Mouse (Mus musculus) mouse embryonic stem cell (cell line): ENCODE data around the gene Isoc2a.

ENCODE experiments used
- in situ Hi-C, 2 experiments: fragments of 300-500 bp; cut with MboI; formaldehyde crosslinking; loops; 1 replicate in 1 of 2; 3 replicates in 1 of 2; pipeline ENCODE4 v1.14.3; 2019 to 2020; ENCODE audit warnings: low sequenced_read_pairs in 2 of 2, low pct_unique_long_range_greater_than_20kb in 1 of 2, mixed read lengths in 1 of 2; ENCODE audit not compliant: unreplicated experiment in 1 of 2

Isoc2a gene

DNA sequence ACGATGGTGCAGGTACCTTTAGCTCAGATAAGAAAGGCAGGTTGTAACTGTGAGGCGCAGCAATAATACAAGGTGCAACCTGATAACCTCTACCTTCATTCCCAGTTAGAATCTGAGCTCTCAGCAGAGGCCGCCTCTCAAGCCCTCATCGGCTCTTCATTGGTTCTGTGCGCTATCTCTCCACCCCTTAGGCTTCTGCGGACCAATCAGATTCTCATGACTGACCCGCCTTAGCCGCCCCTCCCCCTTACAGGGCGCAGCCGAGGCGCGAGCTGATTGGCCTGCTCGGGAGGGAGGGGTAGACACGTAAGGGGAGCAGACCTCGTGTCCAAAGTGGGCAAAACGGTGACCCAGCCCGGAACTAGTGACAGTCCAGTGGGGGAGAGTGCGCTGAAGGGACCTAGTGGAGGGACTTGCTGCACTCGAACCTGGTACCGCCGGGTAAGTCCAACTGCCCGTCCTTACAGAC, at the start of gene Isoc2a:
Gene Isoc2a (plus strand): TSS at position 401 of the 469 bp plus-strand sequence.
- in situ Hi-C loops, result no loop called here

DNA sequence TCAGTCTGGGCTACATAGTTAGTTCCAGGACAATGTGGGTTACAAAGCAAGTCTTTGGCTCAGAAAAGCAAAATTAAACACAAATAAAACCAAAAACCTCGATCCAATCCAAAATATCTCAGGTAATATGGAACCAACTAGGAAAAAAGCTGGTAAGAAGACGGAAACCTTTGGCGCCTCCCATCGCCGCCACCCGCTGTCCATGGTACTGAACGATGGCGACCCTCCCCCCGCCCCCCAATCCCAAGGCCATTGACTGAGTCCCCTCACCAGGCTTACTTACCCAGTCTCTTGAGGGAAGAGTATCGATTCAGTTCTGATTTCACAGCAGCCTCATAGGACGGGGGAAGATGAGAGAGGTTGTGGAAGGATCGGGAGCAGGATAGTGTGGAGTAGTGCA, 46.5 kb upstream of the Isoc2a start:
- in situ Hi-C loops, result no loop called here

DNA sequence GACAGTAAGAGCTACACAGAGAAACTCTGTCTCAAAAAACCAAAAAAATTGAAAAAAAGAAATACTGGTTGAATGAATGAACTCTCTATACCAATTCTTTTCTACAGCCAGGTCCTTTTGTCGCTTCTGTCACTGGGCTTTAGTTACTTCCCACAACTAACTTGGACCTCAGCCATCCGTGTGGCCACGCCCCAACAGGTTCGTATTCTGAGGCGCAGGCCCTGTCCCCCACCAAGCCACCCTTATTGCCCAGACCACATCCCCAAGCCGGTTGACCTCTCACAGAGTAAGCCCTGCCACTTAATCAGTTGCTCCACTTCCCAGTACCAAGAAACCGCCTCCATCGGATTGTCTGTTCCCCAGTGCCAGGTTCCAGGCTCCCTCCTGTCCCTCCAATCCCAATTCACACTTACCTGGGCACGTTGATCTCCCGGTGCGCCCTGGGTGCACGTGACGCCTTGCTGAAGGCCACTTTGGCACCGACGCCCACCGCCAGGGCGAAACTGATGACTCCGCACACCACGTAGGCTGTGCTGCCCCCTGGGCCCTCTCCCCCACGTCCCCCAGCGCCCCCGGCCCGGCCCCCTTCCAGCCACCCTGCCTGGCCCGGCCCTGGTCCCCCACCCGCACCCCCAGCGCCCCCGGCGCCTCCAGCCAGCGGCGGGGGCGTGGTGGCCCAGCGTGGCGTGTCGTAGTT, 41.2 kb upstream of the Isoc2a start:
- in situ Hi-C loops, result no loop called here

DNA sequence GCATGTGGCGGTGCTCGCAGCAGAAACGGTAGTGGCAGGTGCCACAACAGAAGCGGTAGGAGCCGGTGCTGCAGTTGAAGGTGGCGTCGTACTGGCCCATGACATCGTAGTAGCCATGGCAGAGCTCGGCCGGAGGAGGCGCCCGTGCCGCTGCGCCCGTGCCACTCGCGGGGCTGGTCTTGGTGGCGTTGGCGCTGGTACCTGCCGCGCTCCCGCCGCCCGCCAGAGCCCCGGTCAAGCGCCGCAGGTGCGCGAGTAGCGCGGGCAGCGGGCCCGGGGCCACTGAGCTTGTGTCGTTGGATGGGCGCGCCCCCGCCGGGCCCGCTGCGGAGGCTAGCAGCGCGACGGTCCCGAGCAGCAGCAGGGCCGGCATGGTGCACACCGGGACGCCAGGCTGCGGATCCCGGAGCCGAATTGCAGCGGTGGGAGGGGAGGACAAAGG, 40.6 kb upstream of the Isoc2a start:
- in situ Hi-C loops, result no loop called here

DNA sequence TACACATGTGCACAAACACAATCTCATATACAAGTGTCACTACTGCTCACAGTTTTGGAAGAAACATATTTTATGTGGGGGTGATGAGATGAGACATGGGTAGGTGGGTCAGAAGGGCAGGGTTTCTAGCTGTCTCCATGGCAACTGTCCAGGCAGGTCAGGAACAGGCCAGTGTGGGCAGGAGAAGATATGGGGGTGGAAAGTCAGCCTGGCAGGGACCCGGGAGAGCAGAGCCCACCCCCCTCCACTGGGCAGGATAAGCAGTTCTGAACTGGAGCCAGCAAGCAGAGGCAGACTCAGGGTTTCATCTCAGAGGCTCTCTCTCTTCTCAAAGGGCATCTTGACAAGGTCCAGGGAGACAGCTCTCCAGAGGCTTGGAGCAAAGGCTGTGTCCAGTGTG, 39.3 kb upstream of the Isoc2a start:
- in situ Hi-C loops, result no loop called here

DNA sequence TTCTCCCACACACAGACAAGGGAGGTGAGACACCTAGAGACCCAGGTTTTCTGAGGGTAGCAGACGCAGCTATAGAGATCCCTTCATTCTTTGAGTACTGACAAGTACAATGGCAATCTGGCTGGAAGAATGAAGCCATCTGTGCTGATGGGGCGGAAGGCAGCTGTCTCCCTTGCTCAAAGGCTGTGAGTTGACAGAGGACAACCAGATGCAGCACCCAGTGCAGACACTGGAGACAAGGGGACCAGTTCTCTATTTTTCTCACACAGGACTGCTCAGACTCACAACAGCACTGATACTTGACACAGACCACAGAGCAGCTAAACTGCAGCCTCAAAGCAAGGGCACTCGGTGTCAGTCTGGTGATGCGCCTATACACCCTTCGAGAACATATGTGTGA, 34.9 kb upstream of the Isoc2a start:
- in situ Hi-C loops, result no loop called here

DNA sequence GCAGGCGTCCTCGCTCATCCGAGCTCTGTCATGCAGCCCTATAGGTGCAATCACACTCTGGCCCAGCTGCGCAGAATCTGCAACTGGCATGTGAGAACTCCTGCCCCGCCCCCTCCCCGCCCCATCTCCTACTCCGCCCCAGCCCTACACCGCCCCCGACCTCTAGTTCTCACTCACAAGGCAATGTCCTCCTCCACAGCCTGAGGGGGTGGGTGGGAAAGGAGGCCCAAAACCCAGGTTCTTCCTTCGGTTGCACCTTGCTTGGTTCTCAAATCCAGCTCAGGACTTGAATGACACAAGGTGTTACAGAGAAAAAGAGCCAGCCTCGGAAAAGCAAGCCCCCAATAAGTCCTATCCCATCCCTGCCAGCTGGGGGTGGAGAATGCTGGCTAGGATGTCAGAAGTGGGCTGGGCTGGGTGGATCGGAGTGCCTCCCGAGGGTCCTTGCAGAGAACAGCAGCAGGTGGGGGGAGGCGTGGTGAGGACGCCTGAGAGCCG, 34.3 kb upstream of the Isoc2a start:
- in situ Hi-C loops, result no loop called here

DNA sequence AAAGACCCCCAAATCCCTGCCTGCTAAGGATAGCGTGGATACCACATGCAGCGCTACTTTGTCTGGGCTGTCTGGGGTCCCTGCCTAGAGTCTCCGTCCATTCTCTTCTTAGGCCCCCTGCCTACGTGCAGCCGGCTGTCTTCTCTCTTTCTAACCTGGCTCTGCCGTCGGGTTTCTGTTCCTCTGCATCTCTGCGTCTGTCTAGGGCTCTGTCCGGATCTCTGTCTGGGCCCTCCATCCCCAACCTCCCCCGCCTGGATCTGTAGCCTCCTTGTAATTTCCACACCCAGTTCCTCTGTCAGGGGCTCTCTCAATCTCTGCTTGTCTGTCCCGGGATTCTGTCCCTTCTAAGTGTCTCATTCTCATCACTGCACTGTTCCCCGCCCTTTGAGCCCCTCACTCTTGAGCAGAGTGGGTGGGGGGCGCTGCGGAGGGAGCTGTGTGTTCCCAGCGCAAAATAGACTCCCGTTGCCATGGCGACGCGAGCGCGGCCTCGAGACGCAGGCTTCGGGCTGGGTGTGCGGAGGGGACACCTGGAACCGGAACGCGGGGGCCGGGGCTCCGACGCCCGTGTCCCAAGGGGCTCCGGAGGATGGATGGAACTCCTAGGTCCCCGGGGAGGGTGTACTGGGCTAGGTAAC, 33.2 kb upstream of the Isoc2a start:
- in situ Hi-C loops, result no loop called here

DNA sequence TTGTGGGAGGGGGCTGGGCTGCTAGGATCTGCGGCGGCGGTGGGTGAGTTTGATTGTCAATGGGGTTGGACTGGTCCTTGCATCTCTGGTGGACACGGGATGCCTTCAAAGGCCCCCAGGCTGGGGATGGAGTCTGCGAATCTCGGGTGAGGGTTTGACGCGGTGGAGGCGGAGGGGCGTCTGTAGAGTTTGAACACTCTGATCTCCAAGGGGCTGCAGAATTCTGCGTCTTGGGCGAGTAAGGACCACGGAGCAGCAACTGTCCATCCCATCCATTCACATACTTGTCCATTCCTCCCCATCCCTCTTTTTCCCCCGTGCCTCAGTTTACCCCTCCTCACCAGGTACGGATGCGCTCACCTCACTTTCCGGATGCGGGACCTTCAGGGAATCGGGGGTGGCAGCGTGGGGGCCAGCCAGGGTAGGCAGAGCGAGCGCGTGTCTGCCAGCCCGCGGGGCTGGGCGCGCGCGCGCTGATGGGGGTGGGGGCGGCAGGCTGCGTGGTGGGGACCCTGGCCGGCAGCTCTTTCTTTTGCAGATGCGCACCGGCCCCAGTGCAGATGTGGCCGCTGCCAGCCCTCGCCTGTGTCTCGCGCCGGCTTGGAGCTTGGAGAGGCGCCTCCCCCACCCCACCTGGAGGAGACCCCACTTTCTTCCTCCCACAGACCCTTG, 32.6 kb upstream of the Isoc2a start, which contains the start of gene Shisa7:
Gene Shisa7 (minus strand): TSS at position 452 of the 672 bp plus-strand sequence.
- in situ Hi-C loops, result no loop called here

DNA sequence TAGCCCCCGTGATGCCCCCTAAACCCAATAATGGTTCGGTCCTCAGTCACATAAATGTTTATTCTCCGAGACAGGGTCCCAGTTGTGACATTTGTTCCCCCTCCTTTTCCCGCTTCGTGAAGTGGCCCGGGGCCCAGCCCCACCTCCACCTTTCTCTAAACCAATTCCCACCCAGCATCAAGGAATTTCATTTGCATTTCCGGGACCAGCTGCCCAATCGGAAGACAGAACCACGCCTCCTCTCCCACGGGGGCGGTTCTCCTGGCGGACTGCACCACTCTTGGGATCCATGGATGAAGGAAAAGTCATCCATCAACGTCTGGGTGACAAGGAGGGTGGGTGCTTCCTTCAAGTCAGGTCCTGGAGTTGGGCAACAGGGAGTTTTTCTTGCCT, 32.0 kb upstream of the Isoc2a start:
- in situ Hi-C loops, result no loop called here

DNA sequence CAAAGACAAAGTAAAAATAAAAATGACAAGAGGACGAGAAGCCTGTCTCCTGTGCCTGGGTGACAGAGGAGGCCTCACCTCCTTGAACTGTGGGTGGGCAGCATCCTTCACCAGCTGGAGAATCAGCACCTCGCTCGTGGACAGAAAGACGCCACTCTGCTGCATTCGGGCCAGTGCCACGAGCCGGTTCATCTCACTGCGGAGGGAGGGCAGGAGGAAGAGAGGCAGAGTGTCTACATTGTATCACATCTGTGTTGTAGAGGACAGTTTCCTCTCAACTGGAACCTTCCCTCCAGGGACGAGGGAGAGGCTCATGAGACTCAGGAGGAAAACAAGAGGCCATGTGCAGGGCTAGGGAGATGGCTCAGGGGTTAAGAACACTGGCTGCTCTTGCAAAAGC, 27.6 kb upstream of the Isoc2a start:
- in situ Hi-C loops, result no loop called here

DNA sequence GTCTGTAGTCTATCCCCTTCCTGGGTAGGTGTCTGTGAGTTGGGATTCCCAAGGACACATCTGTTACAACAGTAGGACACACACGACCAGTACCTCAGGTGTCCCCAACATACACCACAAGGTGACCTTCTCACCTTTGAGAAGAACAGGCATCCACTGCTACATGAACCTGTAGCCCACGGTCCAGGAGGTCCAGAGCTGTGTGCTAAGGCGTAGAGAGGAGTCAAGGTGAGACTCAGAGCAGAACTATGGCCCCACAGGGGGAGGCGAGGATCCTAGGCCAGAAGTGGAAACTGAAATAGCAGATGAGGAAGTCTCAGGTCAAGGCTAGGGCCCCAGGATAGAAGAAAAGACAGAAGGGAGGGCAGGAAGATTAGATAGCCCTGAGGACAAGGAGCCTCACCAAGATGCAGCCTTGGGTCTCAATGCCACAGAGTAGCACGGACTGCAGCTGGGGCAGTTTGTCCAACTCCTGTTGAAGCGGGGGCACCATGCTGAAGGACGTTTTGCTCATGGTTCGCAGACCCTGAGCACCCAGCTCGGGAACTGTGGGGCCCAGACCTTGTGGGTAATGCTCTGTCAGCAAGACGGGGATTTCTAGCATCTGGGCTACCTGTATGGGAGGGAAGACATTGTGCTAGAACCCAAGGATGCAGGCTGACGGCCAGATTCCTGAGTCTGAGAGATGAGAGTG, 26.2 kb upstream of the Isoc2a start:
- in situ Hi-C loops, result no loop called here

DNA sequence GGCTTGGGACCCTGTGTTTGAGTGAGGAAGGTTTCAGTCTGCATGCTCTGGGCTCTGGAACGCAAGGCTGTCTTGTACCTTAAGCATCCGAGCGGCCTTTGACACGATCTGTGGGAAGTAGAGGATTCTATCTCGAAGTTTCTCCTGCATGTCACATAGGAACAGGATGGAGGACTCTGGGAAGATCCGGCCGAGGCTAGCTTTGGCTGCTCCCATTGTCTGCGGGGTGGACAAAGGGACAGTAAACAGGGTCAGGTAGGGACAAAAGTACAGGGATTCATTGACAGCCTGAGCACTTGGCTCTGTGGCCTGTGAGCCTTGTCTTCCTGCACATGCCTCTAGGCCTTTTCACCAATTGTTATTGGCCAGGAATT, 25.7 kb upstream of the Isoc2a start:
- in situ Hi-C loops, result no loop called here

DNA sequence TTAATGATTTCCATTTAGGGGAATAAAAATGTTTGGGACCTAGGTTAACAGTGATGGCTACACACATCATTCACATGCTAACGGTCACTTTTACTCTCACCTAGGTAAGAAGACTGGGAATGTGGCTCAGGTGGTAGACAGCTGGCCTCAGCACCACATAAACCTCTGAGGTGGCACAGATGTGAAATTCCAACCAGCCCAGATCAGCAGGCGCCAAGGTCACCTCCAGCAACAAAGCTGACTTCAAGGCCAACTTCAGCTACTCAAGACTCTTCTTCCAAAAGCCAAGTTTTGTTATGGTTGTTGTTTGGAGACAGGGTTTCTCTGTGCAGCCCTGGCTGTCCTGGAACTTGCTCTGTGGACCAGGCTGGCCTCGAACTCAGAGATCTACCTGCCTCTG, 23.3 kb upstream of the Isoc2a start:
- in situ Hi-C loops, result no loop called here

DNA sequence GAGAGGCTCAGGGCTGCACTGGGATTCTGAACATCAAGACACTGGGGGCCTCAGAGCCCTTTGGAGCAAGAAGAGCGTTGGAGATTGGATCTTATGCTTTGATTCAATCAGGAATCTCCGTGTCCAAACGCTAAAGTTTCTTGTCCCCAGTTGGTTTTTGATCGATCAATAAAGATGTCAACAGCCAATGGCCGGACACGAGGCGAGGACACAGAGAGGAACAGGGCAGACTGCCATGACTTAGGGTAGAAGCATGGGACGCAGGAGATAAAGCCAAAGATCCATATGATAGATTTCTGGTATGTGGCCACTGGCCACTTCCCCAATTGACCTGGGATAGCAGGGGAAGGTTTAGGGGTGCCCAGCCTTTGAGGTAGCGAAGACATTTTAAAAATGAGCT, 20.4 kb upstream of the Isoc2a start:
- in situ Hi-C loops, result no loop called here

DNA sequence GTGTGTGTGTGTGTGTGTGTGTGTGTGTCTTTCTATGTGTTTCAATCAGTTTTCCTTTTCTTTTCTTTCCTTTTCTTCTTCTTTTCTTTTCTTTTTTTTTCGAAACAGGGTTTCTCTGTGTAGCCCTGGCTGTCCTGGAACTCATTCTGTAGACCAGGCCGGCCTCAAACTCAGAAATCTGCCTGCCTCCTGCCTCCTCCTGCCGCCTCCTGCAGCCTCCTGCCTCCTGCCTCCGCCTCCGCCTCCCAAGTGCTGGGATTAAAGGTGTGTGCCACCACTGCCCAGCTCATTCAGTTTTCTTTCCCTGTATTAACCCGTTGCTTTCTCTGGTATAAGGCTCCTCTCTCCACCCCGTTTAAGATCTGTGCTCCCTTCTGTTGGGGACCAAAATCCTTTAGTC, 19.6 kb upstream of the Isoc2a start:
- in situ Hi-C loops, result no loop called here

DNA sequence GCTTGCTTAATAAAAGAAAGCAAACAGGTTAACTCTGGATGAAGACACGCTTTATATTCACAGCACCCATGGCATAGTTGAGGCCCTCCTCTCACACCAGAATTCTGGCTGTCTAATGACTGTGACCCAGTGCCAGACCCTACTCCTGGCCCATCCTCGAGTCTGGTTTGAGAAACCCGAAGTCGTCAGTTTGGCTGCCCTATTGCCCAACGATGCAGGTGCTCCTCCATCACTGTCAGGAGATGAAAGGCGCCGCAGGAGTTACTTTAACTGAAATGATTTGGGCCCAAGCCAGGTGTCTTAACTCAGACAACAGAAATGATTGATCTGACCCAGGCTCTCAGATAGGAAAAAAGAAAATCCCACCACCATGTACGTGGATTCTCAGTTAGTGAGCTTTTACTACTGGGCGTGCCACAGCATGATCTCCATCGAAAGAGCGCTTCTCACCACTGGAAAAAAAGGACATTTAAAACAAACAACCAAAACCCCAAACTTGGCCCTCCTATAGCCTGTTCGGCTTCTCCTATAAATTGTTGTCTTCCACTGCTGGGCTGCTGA, 17.5 kb upstream of the Isoc2a start:
- in situ Hi-C loops, result no loop called here

DNA sequence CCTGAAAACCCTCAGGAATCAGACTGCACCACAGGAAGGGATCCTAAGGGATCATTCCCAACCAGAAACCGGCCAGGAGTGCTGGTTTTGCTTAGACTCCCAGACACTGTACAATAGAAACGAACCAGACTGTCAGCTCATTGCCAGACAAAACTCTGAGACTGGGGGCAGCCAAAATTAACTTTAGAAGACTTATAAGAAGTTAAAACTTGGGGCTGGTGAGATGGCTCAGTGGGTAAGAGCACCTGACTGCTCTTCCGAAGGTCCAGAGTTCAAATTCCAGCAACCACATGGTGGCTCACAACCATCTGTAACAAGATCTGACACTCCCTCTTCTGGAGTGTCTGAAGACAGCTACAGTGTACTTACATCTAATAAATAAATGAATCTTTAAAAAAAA, 16.0 kb upstream of the Isoc2a start:
- in situ Hi-C loops, result loop anchor here in 1 of 2 experiments (5.0 kb wide), 1 partner anchor 36 kb away; no protein-coding TSS in a partner anchor
